Mouse (Mus musculus) cerebellum, adult 2 months (tissue): Measurements from ENCODE around the gene Gm8362. TPM values are rescaled to one million over a fixed set of nuclear protein-coding genes. Genes with fewer than 3 reads are reported as not detected.
"Not testable (repeated sequence)": the region's sequence is repeated elsewhere in the genome, so short reads cannot be mapped to it uniquely, and the experiment has no call there.

Experiments
- DNase-seq, 2 experiments: peaks; one replicate each; pipeline ENCODE4 v3.0.0; 2021
- H3K27ac ChIP-seq: fragments of 200-500 bp; 2 replicates; pipeline ENCODE4 v1.5.1; 2012; ENCODE audit warnings: low read length, control low read depth, inconsistent platforms; ENCODE audit not compliant: insufficient read depth
- H3K27me3 ChIP-seq: fragments of 200-500 bp; 2 replicates; pipeline ENCODE4 v1.6.1; 2012; ENCODE audit warnings: inconsistent platforms, mild to moderate bottlenecking, low read length, moderate library complexity; ENCODE audit not compliant: control insufficient read depth, insufficient read depth
- H3K4me1 ChIP-seq: fragments of 200-500 bp; 2 replicates; pipeline ENCODE4 v1.6.1; 2011; ENCODE audit warnings: low read length; ENCODE audit not compliant: control insufficient read depth, insufficient read depth
- H3K4me3 ChIP-seq: fragments of 200-500 bp; replicated peaks from 2 replicates; pipeline ENCODE3; 2011; ENCODE audit warnings: mild to moderate bottlenecking, low read depth, low read length, control low read depth; ENCODE audit not compliant: insufficient read depth
- WGBS: fragments of 180-500 bp; shearing (Covaris S2); methylation state at CpG from one replicate; pipeline ENCODE4 v1.1.7; 2018; 5-methylcytosine and 5-hydroxymethylcytosine counted together
- polyA plus RNA-seq: library from polyadenylated mRNA; depleted of rRNA; stranded (reverse); fragments of >200 nt; gene quantifications from 2 replicates; pipeline ENCODE4 v1.2.3, GENCODE M21; 2012; rRNA removed

Gm8362 gene
- not detected in 2 replicates for polyA plus RNA-seq

DNA sequence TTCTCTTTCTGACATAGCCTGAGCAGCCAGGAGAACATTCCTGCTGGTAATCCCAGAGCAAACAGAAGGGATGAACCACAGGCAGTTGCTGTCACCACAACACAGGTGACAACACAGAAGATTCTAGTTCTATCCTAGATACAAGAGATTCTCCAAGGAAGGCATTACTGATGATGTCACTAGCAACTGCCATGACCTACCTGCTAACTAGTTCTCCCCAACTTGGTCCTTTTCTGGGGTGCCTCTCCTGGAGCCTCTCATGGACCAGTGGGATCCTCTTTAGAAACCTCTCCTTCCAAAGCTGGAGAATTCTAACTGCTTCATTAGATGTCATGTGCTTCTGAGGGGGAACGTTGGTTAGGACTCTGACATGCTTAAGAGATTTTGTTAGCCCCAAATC lies at the start of gene Gm8362:
Gene Gm8362, minus strand, starts transcription at position 101 of the 400 bp plus-strand sequence.
- not testable (repeated sequence) for H3K4me1 ChIP-seq, H3K27ac ChIP-seq, H3K27me3 ChIP-seq, H3K4me3 ChIP-seq, DNase-seq
- WGBS, result 81% methylated on average over 1 of the region's 1 CpGs

DNA sequence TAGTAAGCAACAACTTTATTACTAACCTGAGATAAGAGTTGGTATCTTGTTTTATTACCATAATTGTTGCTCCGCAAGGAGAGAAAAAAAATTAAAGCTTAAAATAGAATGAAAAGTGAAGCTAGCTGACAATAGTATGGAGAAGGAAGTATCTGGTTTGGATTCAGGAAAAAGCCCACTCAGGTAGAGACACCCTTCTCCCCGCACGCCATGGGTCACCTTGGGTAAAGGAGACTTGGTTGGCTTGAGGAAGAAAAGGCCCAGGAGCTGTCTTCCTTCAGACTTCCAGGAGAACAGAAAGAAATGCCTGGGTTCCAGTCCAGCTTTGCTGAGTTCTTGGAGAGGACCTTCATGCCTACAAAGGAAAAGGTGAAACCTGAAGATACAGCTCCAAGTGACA lies 49.1 kb upstream of the Gm8362 start:
- H3K27ac ChIP-seq, result not testable (repeated sequence)
- WGBS, result 93% methylated on average over 3 of the region's 3 CpGs

DNA sequence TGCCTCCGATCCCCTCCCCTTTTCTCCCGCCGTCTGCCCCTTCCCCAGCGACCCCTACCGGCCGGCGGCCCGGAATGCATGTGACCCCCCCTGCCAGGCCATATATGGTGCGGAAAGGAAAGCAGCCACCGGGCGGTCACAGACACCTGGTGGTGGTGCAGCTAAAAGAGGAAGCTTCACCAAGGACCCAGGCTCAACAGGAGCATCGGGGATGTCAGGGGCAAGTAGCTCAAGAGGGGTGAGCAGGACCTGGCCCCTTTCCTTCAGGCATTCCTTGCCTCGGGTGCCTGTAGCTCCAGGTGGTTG lies 17.0 kb downstream of the Gm8362 start:
- H3K4me1 ChIP-seq, H3K27me3 ChIP-seq, H3K27ac ChIP-seq, H3K4me3 ChIP-seq: not testable (repeated sequence)
- 0% methylated on average over 5 of the region's 13 CpGs for WGBS
- DNase-seq, result peak; percentile 1 to 15

More for the DNA sequence above, 49.1 kb upstream of the Gm8362 start:
- H3K4me1 ChIP-seq, DNase-seq, H3K27me3 ChIP-seq, H3K4me3 ChIP-seq: not testable (repeated sequence)

DNA sequence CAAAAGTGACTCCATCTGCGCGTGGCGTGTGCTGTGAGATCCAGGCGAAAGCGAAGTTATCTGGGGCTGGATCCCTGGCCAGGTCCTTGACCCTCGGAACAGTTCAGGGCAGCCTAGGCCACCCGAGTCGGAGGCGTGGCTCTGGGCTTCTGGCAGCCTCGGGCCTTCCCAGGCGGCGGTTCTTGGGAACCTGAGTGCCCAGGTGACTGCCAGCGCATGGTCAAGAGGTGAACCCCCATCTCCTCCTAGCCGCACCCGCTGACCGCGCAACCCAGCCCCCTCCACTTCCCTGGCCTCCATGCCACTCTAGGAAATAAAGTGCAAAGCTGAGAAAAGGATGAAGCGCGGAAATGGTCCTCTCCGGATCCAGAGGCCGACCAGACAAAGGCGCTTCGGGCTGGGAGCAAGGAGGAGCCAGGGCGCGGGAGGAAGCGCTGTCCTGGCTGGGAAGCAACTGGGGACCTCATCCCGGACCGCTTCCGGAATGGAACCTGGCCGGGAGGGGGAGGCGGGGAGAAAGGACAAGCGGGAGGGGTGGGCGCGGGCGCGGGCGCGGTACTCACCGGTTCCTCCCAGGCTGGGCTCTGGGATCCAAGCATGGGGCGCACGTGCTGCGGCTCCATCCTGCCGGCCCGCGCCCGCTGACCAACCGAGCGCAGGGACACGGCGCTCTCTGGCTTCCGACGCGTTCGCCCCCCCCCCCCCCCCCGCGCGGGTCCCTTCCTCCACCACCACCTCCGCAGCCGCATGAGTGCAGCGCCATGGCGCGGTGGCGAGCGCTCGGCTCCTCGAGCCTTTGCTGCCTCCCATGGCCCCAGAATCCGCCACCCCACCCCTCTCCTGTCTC lies 17.6 kb downstream of the Gm8362 start:
- not testable (repeated sequence) for H3K27me3 ChIP-seq, H3K27ac ChIP-seq, H3K4me1 ChIP-seq, H3K4me3 ChIP-seq
- under 1% methylated on average over 27 of the region's 67 CpGs for WGBS
- DNase-seq, result peak; percentile 8 to 20

DNA sequence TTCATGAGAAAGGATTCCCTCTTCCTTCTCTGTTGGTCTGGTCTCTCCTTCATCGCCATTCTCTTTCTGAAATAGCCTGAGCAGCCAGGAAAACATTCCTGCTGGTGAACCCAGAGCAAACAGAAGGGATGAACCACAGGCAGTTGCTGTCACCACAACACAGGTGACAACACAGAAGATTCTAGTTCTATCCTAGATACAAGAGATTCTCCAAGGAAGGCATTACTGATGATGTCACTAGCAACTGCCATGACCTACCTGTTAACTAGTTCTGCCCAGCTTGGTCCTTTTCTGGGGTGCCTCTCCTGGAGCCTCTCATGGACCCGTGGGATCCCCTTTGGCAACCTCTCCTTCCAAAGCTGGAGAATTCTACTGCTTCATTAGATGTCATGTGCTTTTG lies 32.0 kb downstream of the Gm8362 start, which contains the start of gene Gm3636:
Gene Gm3636, minus strand, starts transcription at position 101 of the 400 bp plus-strand sequence.
- H3K4me1 ChIP-seq, H3K4me3 ChIP-seq, H3K27me3 ChIP-seq, H3K27ac ChIP-seq, DNase-seq: not testable (repeated sequence)
- WGBS, result no CpG with 5 or more reads among the region's 2 CpGs

DNA sequence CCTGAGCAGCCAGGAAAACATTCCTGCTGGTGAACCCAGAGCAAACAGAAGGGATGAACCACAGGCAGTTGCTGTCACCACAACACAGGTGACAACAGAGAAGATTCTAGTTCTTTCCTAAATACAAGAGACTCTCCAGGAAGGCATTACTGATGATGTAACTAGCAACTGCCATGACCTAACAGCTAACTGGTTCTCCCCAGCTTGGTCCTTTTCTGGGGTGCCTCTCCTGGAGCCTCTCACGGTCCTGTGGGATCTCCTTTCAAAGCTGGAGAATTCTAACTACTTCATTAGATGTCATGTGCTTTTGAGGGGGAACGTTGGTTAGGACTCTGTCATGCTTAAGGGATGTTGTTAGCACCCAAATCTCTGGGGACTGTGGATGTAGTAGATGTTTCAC lies 54.1 kb downstream of the Gm8362 start, which contains the start of gene Gm8050:
Gene Gm8050, minus strand, starts transcription at position 101 of the 400 bp plus-strand sequence.
- H3K27ac ChIP-seq, DNase-seq, H3K4me3 ChIP-seq, H3K4me1 ChIP-seq, H3K27me3 ChIP-seq: not testable (repeated sequence)
- WGBS, result 82% methylated on average over 1 of the region's 2 CpGs

Other genes with a start within 250 kb of the Gm8362 start
- not detected in 2 replicates for gene Gm8356, start 237.1 kb downstream of the Gm8362 start, polyA plus RNA-seq
- 0.25 and 0.47 TPM in 2 replicates for gene Gm3629, start 183.8 kb downstream of the Gm8362 start, polyA plus RNA-seq
- 0.90 and 1.1 TPM in 2 replicates for gene Gm3460, start 152.0 kb downstream of the Gm8362 start, polyA plus RNA-seq
- not detected in 2 replicates for gene Gm10251, start 90.2 kb downstream of the Gm8362 start, polyA plus RNA-seq
- not detected in 2 replicates for gene Gm8050, start 54.2 kb downstream of the Gm8362 start, polyA plus RNA-seq
- gene Gm3636, start 32.1 kb downstream of the Gm8362 start, polyA plus RNA-seq, result 6.8 and 7.3 TPM in 2 replicates
- not detected in 2 replicates for gene Gm3642, start 65.9 kb upstream of the Gm8362 start, polyA plus RNA-seq
- gene Gm3667, start 115.6 kb upstream of the Gm8362 start, polyA plus RNA-seq, result 2.2 and 3.0 TPM in 2 replicates
- gene Gm6356, start 199.4 kb upstream of the Gm8362 start, polyA plus RNA-seq, result not detected in 2 replicates